Mouse (Mus musculus): Measurements from ENCODE around the gene Cd164l2. TPM values are rescaled to one million over a fixed set of nuclear protein-coding genes. Genes with fewer than 3 reads are reported as not detected.

Cd164l2 gene
- polyA plus RNA-seq, 1 experiment from 2014 or later = 0.50 TPM

- no peak overlapping the region for H3K27ac ChIP-seq
- no peaks in the 10 kb centered on the region for H3K9me3 ChIP-seq
- no peak for ATAC-seq (ENCODE audit: low FRiP score)
- H3K4me2 ChIP-seq = peak overlapping the region; percentile 62
- peaks cover 94% of the 10 kb centered on the region for H3K27me3 ChIP-seq
- peaks cover 12% of the 10 kb centered on the region for H3K4me1 ChIP-seq
- peak overlapping the region; percentile 49 for H3K9ac ChIP-seq
- H3K36me3 ChIP-seq (replicated peaks) = no peaks in the 10 kb centered on the region
- WGBS = 3% methylated on average over 22 of the region's 22 CpGs
- H3K4me3 ChIP-seq (replicated peaks) = peak overlapping the region; percentile 38
Observed at GRCm38 (mm10) chr4:133250609-133251008, 38.7 kb downstream of the Cd164l2 start.

DNA sequence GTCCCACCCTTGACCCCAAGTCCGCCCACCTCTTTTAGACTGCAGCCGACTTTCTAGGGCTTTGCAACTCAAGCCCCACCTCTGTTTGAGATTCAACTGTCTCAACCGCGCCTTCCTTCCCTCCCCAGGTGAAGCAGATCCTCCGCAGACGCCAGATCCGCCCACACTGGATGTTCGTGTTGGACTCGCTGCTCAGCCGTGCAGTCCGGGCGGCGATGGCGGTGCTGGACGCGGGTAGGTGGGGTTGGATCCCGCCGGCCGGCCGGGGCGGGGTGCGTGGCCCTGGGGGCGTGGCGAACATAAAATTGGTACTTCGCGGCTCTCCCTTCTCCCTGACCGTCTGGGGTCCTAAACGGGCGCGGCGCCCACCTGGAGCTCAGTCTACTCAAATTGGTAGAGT is 39.3 kb downstream of the Cd164l2 start:
- Histone ChIP-seq H3K9me3 (no peaks in the 10 kb centered on the region), H3K27ac (no peak overlapping the region), H3K4me2 (peak overlapping the region; percentile 62), H3K27me3 (peaks cover 94% of the 10 kb centered on the region), H3K4me3 (replicated peaks) (peak overlapping the region; percentile 38), H3K9ac (peak overlapping the region; percentile 49), H3K4me1 (peaks cover 12% of the 10 kb centered on the region), H3K36me3 (replicated peaks) (no peaks in the 10 kb centered on the region)
- under 1% methylated on average over 28 of the region's 31 CpGs for WGBS
- ATAC-seq (ENCODE audit: low FRiP score) = no peak

DNA sequence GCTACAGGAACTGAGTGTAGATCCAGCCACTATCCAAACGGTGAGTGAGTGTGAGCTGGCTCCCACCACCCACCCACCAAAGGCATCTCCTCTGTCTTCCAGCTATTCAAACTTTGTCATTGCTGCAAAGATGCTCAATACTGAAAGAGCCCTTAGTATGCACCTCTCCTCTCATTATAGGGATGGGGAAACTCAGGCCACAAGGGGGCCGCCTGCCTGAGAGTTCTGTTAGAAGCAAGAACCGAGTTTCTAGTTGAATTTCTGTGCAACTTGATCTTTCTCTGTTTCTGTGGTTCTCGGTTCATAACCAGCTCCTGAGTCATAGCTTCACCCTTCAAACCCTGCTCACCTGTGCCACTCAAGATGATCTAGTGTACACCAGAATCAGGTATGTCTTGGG is 40.2 kb downstream of the Cd164l2 start:
- 36% methylated on average over 4 of the region's 4 CpGs for WGBS
- no peak overlapping the region for H3K4me2 ChIP-seq
- peaks cover 94% of the 10 kb centered on the region for H3K27me3 ChIP-seq
- no peak overlapping the region for H3K4me3 ChIP-seq (replicated peaks)
- H3K36me3 ChIP-seq (replicated peaks) = no peaks in the 10 kb centered on the region
- H3K9me3 ChIP-seq = no peaks in the 10 kb centered on the region
- H3K9ac ChIP-seq = no peak overlapping the region
- ATAC-seq (ENCODE audit: low FRiP score) = no peak
- H3K4me1 ChIP-seq = peaks cover 16% of the 10 kb centered on the region
- no peak overlapping the region for H3K27ac ChIP-seq

DNA sequence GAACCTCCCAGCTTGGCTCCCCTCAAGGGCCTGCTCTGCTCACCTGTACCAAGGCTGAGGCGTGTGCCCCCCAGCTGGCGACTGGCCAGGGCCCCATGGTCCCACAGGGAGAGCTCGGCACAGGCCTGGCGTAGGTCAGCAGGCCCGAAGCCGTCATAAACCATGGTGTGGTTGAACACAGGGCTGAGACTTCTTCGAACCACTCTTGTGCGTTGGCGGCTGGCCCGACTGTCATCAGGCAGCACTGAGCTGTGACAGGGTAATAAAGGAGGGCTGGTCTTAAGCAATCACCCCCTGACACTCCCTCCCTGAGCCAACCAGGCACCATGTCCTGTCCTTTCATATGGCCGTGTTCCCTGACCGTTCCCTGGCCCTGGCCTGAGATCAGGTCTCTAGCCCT is 41.5 kb downstream of the Cd164l2 start:
- Histone ChIP-seq H3K4me1 (peaks cover 16% of the 10 kb centered on the region), H3K4me2 (no peak overlapping the region), H3K4me3 (replicated peaks) (no peak overlapping the region), H3K27me3 (peaks cover 91% of the 10 kb centered on the region), H3K9ac (no peak overlapping the region), H3K27ac (no peak overlapping the region), H3K9me3 (no peaks in the 10 kb centered on the region), H3K36me3 (replicated peaks) (no peaks in the 10 kb centered on the region)
- 88% methylated on average over 12 of the region's 12 CpGs for WGBS
- ATAC-seq (ENCODE audit: low FRiP score) = no peak

GRCm38 (mm10) chr4:133255392-133255791 is 43.5 kb downstream of the Cd164l2 start:
- Histone ChIP-seq H3K27ac (no peak overlapping the region), H3K27me3 (peaks cover 73% of the 10 kb centered on the region), H3K4me1 (peaks cover 16% of the 10 kb centered on the region), H3K36me3 (replicated peaks) (no peaks in the 10 kb centered on the region), H3K4me2 (no peak overlapping the region), H3K9me3 (no peaks in the 10 kb centered on the region), H3K9ac (no peak overlapping the region), H3K4me3 (replicated peaks) (no peak overlapping the region)
- ATAC-seq (ENCODE audit: low FRiP score) = no peak
- WGBS = 69% methylated on average over 6 of the region's 6 CpGs

GRCm38 (mm10) chr4:133256820-133257219 is 44.9 kb downstream of the Cd164l2 start:
- no peak for ATAC-seq (ENCODE audit: low FRiP score)
- no peak overlapping the region for H3K4me2 ChIP-seq
- peaks cover 4% of the 10 kb centered on the region; the same call in 1 of the 2 replicates for H3K4me1 ChIP-seq
- H3K27ac ChIP-seq = no peak overlapping the region
- H3K36me3 ChIP-seq (replicated peaks) = no peaks in the 10 kb centered on the region
- H3K27me3 ChIP-seq = peaks cover 59% of the 10 kb centered on the region
- no peak overlapping the region for H3K9ac ChIP-seq
- no peak overlapping the region for H3K4me3 ChIP-seq (replicated peaks)
- H3K9me3 ChIP-seq = no peaks in the 10 kb centered on the region
- WGBS = 12% methylated on average over 24 of the region's 24 CpGs

DNA sequence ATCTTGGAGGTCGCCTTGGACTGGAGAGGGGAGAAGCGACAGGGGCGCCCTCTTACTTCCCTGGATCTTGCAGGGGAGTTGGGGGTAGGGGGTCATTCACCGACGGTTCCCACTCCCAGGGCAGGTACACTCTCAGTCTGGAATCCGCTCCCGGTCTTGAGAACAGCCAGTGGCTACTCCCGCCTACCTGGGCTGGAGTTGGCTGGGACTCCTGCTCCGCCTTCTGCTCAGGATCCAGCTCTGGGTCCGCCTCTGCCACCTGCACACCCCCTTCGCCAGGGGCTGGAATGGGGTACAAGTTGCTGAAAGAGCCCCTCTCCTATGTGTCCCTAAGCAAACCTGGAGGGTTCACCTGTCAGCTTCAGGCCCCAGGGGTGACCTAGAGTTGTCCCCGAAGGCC is 45.3 kb downstream of the Cd164l2 start:
- H3K27ac ChIP-seq = no peak overlapping the region
- H3K4me1 ChIP-seq = peaks cover 4% of the 10 kb centered on the region; the same call in 1 of the 2 replicates
- no peaks in the 10 kb centered on the region for H3K36me3 ChIP-seq (replicated peaks)
- no peak overlapping the region for H3K4me3 ChIP-seq (replicated peaks)
- no peak for ATAC-seq (ENCODE audit: low FRiP score)
- H3K9me3 ChIP-seq = no peaks in the 10 kb centered on the region
- H3K9ac ChIP-seq = no peak overlapping the region
- no peak overlapping the region for H3K4me2 ChIP-seq
- peaks cover 55% of the 10 kb centered on the region for H3K27me3 ChIP-seq
- WGBS = 36% methylated on average over 12 of the region's 12 CpGs

DNA sequence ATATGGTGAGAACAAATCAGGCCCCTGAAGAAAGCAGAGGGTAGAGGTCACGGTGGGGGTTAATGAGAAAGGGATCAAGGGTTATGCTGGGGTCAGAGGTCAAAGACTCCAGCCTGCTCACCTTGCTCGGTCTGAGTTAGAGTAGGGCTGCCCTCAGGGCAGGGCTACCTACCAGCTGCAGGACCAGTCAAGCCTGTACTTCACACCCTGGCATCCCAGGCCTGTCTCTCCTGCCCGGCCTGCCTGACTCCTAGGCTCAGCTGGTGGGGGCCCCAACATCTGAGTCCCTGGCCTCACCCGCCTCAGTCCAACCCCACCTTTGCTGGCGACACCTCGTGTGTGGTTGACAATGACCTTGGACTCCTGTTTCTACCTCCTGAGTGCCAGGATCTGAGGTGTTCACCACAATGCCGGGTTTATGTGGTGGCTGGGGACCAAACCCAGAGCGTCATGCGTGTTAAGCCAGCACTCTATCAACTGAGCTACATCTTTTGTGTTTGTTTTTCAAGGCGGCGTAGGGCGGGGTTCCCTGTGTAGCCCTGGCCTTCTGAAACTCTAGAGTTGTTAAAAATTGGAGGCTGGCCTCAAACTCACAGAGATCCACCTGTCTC is 46.0 kb downstream of the Cd164l2 start:
- WGBS = 85% methylated on average over 12 of the region's 12 CpGs
- no peak overlapping the region for H3K27ac ChIP-seq
- H3K36me3 ChIP-seq (replicated peaks) = no peaks in the 10 kb centered on the region
- H3K9me3 ChIP-seq = no peaks in the 10 kb centered on the region
- no peak overlapping the region for H3K4me3 ChIP-seq (replicated peaks)
- H3K4me1 ChIP-seq = peaks cover 4% of the 10 kb centered on the region; the same call in 1 of the 2 replicates
- no peak for ATAC-seq (ENCODE audit: low FRiP score)
- H3K4me2 ChIP-seq = no peak overlapping the region
- H3K9ac ChIP-seq = no peak overlapping the region
- H3K27me3 ChIP-seq = peaks cover 48% of the 10 kb centered on the region

DNA sequence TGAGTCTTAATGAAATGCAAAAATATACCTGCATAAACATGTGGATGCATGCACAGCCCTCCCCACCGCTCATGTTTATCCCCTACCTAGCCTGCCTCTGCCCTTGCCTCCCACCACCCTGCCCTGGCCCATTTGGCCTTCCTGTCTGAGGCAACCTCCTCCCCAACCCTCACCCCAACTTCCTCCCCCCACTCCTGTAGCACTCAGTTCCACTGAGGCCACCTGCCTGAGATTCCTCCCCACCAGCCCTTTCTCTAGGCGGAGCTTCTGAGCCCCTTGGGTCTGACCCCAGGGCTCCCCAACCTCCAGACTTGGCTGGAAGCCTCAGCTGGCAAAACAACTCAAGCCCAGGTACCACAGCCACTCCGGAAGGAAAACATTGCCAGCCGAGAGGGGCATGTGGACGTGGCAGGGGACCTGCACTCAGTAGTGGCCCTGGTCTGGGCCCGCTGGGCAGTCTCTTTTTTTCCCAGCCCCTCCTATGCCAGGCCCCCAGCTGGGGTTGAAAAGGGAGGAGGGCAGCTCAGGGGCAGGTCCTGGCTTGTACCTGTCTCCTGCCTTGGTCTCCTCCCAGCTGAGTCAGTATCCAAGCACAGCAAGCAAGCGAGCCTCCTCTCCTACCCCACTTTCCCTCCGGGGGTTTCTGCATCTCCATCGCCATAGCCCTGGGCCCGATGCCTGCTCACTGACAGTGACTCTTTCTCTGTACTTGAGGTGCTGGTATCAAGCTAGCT is 49.9 kb downstream of the Cd164l2 start:
- Histone ChIP-seq H3K9me3 (no peaks in the 10 kb centered on the region), H3K4me3 (replicated peaks) (no peak overlapping the region), H3K4me2 (no peak overlapping the region), H3K4me1 (peaks cover 2% of the 10 kb centered on the region; the same call in 1 of the 2 replicates), H3K36me3 (replicated peaks) (peaks cover 37% of the 10 kb centered on the region), H3K9ac (no peak overlapping the region), H3K27me3 (peaks cover 13% of the 10 kb centered on the region), H3K27ac (no peak overlapping the region)
- 50% methylated on average over 10 of the region's 10 CpGs for WGBS
- no peak for ATAC-seq (ENCODE audit: low FRiP score)

- no peak overlapping the region for H3K4me3 ChIP-seq (replicated peaks)
- no peak overlapping the region for H3K9ac ChIP-seq
- H3K4me1 ChIP-seq = no peaks in the 10 kb centered on the region
- H3K27me3 ChIP-seq = peaks cover 8% of the 10 kb centered on the region
- no peak overlapping the region for H3K27ac ChIP-seq
- WGBS = 75% methylated on average over 7 of the region's 7 CpGs
- ATAC-seq (ENCODE audit: low FRiP score) = no peak
- peaks cover 42% of the 10 kb centered on the region for H3K36me3 ChIP-seq (replicated peaks)
- no peaks in the 10 kb centered on the region for H3K9me3 ChIP-seq
- no peak overlapping the region for H3K4me2 ChIP-seq
Observed at GRCm38 (mm10) chr4:133262375-133262765, 50.4 kb downstream of the Cd164l2 start.

DNA sequence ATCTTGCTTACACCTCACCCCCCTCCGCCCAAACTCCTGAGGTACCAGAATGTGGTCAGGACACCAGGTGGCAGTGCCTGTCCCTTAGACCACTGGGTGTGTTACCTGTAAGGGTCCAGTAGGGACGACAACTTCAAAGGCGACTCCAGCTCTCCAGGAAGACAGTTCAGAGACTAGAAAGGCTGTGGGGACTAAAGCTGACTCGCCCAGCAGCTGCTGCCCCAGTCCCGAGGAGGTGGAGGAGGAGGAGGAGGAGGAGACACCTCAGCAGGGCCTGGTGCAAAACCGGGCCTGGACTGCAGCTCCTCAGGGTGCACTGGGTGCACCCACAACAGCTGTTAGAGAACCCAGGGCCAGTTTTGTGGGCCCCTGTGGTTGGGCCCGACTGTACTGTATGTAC is 51.0 kb downstream of the Cd164l2 start, which contains the start of gene Sytl1:
TSS of gene Sytl1 (minus strand) at position 232 of the 400 bp plus-strand sequence.
- no peak within 1 kb of the TSS for H3K4me3 ChIP-seq (replicated peaks)
- no peak within 1 kb of the TSS for H3K9ac ChIP-seq
- H3K27ac ChIP-seq = no peak within 1 kb of the TSS
- H3K27me3 ChIP-seq = peaks cover 3% of the 10 kb centered on the region
- ATAC-seq (ENCODE audit: low FRiP score) = no peak
- 42% methylated on average over 7 of the region's 7 CpGs for WGBS
- no peak within 1 kb of the TSS for H3K4me2 ChIP-seq
- H3K4me1 ChIP-seq = no peaks in the 10 kb centered on the region
- H3K9me3 ChIP-seq = no peaks in the 10 kb centered on the region
- peaks cover 48% of the 10 kb centered on the region for H3K36me3 ChIP-seq (replicated peaks)

- H3K27me3 ChIP-seq = no peaks in the 10 kb centered on the region
- H3K36me3 ChIP-seq (replicated peaks) = peaks cover 56% of the 10 kb centered on the region
- H3K4me3 ChIP-seq (replicated peaks) = no peak overlapping the region
- H3K9ac ChIP-seq = no peak overlapping the region
- ATAC-seq (ENCODE audit: low FRiP score) = no peak
- no peaks in the 10 kb centered on the region for H3K4me1 ChIP-seq
- no peak overlapping the region for H3K4me2 ChIP-seq
- 96% methylated on average over 5 of the region's 5 CpGs for WGBS
- H3K27ac ChIP-seq = no peak overlapping the region
- no peaks in the 10 kb centered on the region for H3K9me3 ChIP-seq
Observed at GRCm38 (mm10) chr4:133263756-133264155, 51.8 kb downstream of the Cd164l2 start.

- H3K9ac ChIP-seq = no peak overlapping the region
- no peak overlapping the region for H3K27ac ChIP-seq
- H3K36me3 ChIP-seq (replicated peaks) = peaks cover 64% of the 10 kb centered on the region
- no peak overlapping the region for H3K4me2 ChIP-seq
- no peaks in the 10 kb centered on the region for H3K9me3 ChIP-seq
- 100% methylated on average over 2 of the region's 2 CpGs for WGBS
- H3K4me1 ChIP-seq = no peaks in the 10 kb centered on the region
- no peak overlapping the region for H3K4me3 ChIP-seq (replicated peaks)
- no peak for ATAC-seq (ENCODE audit: low FRiP score)
- H3K27me3 ChIP-seq = no peaks in the 10 kb centered on the region
Observed at GRCm38 (mm10) chr4:133264559-133264958, 52.6 kb downstream of the Cd164l2 start.

Data from forebrain, embryonic 12.5 days (tissue).